Mouse (Mus musculus) urinary bladder, postnatal 4 days (tissue): Measurements from ENCODE around the gene Gltp.

Experiments
- DNase-seq, 2 experiments: peaks; one replicate each; pipeline ENCODE4 v3.0.0; 2021 to 2022; ENCODE audit warnings: low spot score in 2 of 2

Gene Gltp

DNA sequence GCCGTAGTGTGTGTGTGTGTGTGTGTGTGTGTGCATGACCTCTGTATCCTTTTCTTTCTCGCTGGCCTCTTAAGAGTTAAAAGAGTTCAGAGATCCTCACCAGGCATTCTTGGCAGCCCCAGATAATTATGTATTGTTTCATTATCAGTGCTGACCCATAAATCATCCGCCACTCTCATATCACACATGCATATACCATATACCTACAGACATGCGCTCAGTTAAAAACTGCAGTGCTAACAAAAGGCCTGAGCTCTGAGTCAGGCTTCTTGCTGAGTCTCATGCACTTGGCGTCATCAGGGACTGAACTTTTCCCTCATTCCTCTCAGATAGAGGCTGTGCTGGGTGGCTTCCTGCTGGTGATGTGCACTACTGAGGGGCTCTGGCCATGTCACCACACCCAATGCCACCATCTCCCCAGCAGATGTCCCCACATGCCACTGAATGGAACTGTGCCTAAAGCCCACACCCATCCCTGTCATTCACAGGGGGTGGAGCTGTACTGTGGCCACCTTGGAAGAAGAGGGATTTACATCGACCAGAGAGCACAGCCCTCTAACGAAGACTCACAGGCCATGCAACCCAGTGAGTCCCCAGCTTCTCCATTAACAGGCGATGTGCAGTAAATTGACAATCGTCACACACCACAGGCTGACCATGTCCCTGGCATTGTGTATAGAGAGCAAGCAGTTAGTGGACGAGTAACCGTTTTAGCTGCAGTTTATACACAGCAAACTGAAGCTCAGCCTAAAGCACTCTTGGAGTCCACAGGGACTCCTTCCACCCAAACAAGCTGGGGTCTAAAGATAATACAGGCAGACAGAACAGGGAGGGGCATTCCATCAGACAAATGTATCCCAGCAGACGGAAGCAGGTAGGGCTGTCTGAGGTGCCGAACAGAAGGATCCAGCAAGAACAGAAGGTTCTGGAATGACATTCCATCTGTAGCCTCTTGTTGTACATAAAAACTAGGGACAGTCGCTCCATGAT is 11.9 kb upstream of the Gltp start:
- DNase-seq: peak in 1 of 2 experiments; percentile 42

DNA sequence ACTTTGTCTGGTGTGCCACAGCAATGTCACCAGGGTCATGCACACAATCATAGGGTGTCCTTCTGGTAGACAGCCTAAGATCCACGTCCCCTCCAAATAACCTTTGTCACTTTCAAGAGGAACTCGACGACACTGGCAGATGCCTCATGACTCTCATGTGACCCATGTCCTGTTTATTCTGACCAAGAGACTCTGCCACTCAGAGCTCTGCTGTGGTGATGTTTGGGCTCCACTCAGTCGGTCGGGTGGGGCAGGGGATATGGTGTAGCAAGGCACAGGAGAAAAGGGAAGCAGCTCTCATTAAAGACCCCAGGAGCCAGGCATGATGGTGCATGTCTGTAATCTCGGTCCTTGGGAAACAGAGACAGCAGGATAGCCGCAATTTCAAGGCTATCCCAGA is 8.2 kb upstream of the Gltp start:
- no peak for DNase-seq

DNA sequence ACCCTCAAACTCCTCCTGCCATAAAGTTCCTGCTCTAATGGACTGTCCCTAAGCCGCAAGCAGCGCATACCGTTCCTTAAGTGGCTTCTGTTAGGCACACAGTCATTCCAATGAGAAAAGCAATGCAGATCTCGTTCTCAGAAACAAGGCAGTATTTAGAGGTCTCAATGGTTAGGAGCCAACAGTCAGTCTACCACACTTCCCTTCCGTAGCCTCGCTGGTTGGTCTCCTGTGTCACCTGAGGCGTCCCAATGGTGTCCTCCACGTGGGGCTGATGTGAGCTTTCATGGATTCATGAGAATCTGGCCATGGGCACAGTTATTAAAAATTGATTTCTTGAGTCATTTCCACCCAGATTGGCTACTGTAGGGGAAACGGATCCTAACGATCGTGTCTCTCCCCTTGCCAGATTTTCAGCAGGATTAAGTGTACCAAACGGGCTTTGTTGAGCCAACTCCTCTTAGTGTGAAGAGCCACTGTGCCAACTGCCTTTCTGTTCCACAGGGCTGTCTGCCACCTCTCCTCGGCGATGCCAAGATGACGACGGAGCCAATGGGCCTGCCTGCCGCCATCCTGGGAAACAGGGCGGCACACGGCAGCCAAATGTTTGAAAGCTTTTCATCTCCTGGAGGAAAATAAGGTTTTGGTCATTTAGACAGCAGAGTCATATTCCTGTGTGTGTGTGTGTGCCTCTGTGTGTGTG is 7.4 kb upstream of the Gltp start:
- no peak for DNase-seq

DNA sequence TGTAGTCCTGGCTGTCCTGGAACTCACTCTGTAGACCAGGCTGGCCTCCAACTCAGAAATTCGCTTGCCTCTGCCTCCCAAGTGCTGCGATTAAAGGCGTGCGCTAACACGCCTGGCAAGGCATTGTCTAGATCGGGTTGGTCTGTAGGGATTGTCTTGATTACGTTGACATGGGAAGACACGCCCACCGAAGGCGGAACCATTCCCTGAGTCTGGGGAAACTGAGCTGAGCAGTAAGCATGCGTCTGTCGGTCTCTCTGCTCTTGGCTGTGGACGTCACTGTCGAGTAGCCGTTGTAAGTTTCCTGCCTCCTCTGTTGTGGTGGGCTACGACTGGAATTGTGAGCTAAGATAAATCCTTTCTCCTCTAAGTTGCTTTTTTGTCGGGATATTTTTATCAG is 6.2 kb upstream of the Gltp start:
- no peak for DNase-seq

GRCm38 (mm10) chr5:114695775-114696174 is 5.0 kb upstream of the Gltp start:
- no peak for DNase-seq

DNA sequence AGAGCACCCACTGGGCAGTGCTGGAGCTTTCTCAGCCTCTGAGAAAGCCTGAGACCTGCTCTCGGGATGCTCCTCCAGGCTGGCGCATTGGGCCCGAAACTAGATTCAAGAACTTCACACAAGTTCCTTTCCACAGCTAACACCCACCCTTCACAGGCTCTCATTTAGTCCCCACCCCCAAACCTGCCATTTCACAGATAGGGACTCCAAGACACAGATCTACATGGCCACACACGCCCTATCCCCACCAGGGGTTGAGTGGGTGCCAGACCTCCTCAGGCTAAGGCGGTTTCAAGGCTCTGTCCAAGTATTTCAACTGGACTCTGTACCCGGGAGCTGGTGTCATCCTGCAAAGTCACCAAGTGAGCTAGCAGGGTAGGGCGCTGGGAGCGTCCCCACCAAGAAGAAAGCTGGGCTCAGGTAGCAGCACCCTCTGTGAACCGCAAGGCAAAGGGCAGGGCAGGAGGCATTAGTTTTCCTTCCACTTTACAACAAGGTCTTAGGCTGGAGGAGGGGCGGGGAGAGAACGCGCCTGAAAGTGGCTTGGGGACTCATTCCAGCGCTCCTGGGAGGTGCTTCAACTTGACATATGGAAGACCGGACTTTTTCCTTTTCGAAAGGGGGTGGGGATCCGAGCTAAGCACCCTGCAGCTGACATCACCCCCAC is 951 bp downstream of the Gltp start:
- no peak for DNase-seq

- DNase-seq: no peak
These were observed 2.1 kb downstream of the Gltp start for GRCm38 (mm10) chr5:114688703-114689102.

GRCm38 (mm10) chr5:114687901-114688300 is 2.9 kb downstream of the Gltp start:
- DNase-seq: no peak

DNA sequence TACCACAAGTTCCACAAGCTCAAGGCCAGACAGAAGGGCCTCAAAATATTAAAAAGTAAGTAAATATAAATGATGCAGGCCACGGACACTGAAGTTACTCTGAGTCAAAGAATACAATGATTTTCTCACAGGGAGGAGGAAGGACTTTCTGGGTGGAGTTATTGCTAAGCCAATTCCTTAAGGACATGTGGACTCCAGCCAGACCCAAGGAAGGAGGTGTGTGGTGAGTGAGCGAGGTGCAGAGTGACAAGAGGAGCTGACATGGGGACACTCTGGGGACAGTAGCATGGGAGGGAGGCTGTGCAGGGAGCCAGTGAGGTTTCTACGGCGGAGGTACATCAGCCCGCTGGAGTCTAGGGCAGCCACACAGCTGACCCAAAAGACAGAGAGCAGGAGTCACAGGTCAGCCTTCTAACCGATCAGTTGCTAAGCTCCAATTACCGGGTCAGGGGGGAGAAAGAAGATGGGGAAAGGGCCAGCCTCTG is 4.0 kb downstream of the Gltp start:
- no peak for DNase-seq

DNA sequence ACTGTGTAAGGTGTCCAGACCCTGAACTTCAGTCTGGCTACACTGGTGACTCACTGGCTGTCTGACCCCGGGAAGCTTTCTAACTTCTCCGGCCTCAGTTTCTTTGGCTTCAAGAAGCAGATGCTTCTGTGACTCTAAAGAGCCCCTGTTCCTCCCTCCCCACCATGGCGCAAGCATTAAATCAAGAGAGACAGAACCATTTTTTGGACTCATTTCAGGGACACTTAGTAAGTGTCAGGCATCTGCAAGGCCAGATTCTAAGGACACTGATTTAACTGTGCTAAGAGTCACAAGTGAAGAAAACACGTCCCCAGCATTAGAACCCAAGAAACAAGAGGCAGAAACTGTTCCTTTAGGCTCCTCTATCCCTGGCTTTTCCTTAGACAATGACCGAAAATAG is 4.8 kb downstream of the Gltp start:
- DNase-seq: no peak

- DNase-seq: no peak
These were observed 9.1 kb downstream of the Gltp start for GRCm38 (mm10) chr5:114681717-114682116.

GRCm38 (mm10) chr5:114680676-114681285 is 10.0 kb downstream of the Gltp start:
- DNase-seq: no peak

DNA sequence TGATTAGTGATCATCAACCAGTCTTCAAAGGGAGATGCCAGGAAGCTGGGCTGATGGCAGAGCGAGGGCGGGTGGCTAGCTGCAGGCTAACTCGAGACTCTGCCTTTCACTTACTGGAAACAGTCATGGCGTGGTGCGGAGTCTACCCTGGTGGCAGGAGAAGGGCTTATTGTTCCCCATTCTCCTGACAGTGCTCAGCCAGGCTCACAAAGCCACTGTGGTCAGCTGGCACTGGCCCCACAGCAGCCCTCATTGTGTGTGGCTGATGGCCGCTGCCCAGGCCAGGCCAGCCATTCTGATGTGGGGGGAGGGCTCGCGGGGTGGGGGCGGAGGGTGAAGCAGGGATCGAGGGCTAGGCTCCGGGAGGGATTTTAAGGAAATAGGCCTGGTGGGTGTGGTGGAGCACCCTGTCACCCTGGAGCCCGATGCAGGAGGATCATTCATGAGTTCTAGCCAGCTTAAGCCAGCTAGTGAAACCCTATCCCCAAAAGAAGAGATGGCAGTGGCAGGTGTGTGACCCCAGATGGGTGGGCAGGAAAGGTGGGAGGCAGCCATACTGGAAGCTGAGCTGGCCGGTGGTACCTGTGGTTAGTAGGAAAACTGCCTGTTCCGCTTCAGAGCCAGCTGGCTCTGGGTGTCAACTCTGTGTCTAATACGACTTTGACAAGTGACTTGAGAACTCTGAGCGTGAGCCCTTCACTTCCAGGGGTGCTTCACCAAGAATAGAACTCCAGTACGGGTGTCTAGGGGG is 10.8 kb downstream of the Gltp start:
- DNase-seq: no peak

- DNase-seq: no peak
These were observed 16.2 kb downstream of the Gltp start for GRCm38 (mm10) chr5:114674594-114674993.

DNA sequence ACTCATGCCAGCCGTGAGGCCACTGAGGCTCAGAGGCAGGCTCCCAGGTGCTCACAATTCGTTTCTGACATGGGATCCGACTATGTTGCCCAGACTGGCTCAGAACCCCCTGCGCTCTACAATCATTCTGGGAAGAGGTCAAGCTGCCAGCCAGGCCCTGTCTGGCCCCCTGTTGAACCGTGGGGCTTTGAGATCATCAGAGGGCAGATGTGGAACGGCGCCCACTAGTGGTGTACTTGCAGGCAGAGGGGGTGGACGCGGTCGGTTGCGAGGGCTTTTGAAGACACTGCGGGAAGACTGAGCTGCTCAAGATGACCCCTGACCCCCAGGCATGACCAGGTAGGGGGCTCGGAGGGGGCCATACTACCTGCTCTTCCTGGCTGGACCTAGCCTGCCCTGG is 17.7 kb downstream of the Gltp start:
- no peak for DNase-seq

GRCm38 (mm10) chr5:114669014-114669413 is 21.8 kb downstream of the Gltp start:
- no peak for DNase-seq

DNA sequence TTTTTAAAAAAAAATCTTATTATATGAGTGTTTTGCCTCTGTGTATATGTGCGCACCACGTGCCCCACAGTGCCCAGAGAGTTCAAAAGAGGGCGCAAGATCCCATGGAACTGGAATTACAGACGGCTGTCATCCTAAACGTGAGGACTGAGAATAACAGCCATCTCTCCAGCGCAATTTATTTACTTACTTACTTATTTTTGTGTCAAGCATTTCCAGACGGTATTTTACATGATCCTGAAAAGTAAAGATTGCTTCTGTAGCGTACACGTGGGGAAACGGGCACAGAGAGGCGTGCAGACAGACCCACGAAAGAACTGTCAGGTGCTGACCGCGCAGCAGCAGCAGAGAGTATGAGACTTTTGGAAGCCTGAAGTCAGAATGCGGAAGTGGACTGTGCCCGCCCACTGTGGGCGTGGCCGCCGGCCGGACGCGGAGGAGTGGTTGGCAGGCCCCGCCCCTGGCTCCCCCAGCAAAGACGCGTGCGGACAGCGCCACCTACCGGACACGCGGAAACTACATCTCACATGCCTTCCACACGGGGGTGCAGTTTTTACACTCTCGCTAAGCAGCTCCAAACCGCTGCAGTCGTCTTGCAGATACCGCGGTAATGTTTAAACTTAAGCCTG is 23.4 kb downstream of the Gltp start:
- peak; percentile 98 to 99 for DNase-seq

GRCm38 (mm10) chr5:114666659-114667058 is 24.1 kb downstream of the Gltp start:
- no peak for DNase-seq

DNA sequence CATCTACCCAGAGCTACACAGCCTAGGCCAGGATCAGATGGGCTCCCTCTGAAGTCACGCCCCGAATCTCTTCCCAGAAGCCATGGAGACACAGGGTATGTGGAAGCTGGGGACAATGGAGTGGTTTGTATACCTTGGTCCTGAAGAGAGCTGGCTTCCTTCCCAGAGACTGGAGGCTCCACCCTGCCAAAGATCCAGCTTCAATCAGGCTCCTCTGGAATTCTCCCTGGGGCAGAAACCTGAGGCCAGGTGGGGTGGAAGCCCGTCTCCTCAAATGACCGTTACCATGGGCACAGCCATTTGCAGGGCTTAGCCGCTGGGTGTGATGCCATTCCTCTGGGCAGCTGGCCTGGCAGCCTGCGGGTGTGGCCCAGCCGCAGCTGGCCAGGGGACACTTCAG is 26.0 kb downstream of the Gltp start:
- no peak for DNase-seq

DNA sequence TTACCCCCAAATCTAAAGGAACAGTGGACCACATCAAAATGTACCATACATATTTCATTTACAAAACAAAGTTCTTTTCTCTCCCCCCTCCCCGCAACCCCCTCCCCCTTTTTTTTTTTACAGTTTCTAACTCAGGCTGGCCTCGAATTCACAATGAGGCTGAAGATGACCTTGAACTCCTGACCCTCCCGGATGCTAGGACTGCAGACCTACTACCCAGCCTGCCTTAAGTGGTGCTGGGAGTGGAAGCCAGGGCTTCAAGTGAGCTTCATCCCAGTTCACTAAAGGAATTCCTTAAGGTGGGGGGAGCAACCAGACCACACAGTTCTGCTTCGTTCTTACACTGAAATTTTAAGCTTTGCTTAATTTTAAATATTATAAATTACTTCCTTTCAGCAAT is 26.6 kb downstream of the Gltp start:
- no peak for DNase-seq

- no peak for DNase-seq
These were observed 29.8 kb downstream of the Gltp start for GRCm38 (mm10) chr5:114661029-114661428.
